Mouse (Mus musculus) liver, embryonic 14.5 days (tissue): Measurements from ENCODE around the gene Pank1.

ENCODE experiments used
- CTCF ChIP-seq: IDR thresholded peaks from 2 replicates; pipeline ENCODE4 v1.5.1; 2016; ENCODE audit warnings: antibody characterized with exemption, low read depth, control low read depth
- EP300 ChIP-seq: IDR thresholded peaks from 2 replicates; pipeline ENCODE4 v1.6.1; 2016; ENCODE audit warnings: antibody characterized with exemption, low read depth

DNA sequence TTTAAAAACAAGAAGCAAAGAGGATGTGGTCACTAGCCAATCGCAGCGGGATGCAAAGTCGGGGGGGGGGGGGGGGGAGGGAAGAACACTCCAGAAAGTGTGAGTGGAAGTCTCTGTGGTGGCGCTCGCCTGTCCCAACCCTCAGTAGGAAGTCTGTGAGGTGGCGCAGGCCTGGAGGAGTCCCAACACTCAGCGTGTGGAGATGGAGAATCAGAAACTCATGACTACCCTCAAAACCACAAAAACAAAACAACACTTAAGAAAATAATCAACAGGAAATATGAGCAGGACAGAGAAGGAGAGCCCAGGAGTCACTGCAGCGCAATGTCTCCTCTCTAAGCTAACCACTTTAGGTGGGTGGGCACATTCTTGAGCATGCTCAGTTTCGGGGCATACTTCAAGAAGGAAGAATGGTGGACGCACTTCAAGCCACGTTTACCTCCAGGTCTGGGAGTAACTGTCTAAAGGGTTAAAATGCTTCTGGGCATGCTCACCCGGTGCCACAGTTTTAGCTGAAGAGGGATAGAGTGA is 32.7 kb downstream of the Pank1 start:
- TF ChIP-seq EP300 (no peak), CTCF (no peak)
